Mouse (Mus musculus): ENCODE results near the gene Polrmt. TPM values are rescaled to one million over a fixed set of nuclear protein-coding genes. Genes with fewer than 3 reads are reported as not detected.
A peak's percentile ranks its signal among the peaks of the same experiment; 100 is the strongest.

The Polrmt gene
- total RNA-seq, 2 experiments from 2014 or later: 46.3 to 49.5 TPM

GRCm38 (mm10) chr10:79687513-79687912 is 58.9 kb downstream of the Polrmt start:
- no peak for DNase-seq

GRCm38 (mm10) chr10:79686691-79687090 is 59.7 kb downstream of the Polrmt start:
- DNase-seq: peak; percentile 57 to 82

- no peak for DNase-seq
Measured at GRCm38 (mm10) chr10:79686219-79686618, 60.2 kb downstream of the Polrmt start.

Other genes with a start within 250 kb of the Polrmt start
- 1 to 10 TPM; 4.1 to 4.8 TPM for gene Plpp2, start 212.8 kb downstream of the Polrmt start, total RNA-seq (2021)
- gene Mier2, start 191.4 kb downstream of the Polrmt start, total RNA-seq (2021): 10 to 100 TPM; 14.4 to 19.0 TPM
- not detected for gene Theg, start 159.2 kb downstream of the Polrmt start, total RNA-seq (2021)
- gene C2cd4c, start 132.6 kb downstream of the Polrmt start, total RNA-seq (2021): under 1 TPM in 1 of 2 experiments, not detected in 1; 0.10 TPM
- 1 to 10 TPM; 1.3 to 1.5 TPM for gene Shc2, start 108.7 kb downstream of the Polrmt start, total RNA-seq (2021)
- gene Odf3l2, start 100.8 kb downstream of the Polrmt start, total RNA-seq (2021): not detected
- under 1 TPM in 1 of 2 experiments, not detected in 1; 0.21 TPM for gene Madcam1, start 82.0 kb downstream of the Polrmt start, total RNA-seq (2021)
- gene Tpgs1, start 77.2 kb downstream of the Polrmt start, total RNA-seq (2021): 10 to 100 TPM; 15.5 to 18.0 TPM
- 100 to 1,000 TPM; 213 to 227 TPM for gene Cdc34, start 64.4 kb downstream of the Polrmt start, total RNA-seq (2021)
- gene Gzmm, start 57.6 kb downstream of the Polrmt start, total RNA-seq (2021): 1 to 10 TPM; 7.2 to 7.9 TPM
- gene Bsg, start 42.1 kb downstream of the Polrmt start, total RNA-seq (2021): 1,000 to 10,000 TPM; 1,459 to 1,479 TPM
- 10 to 100 TPM; 14.8 to 15.1 TPM for gene Hcn2, start 29.9 kb downstream of the Polrmt start, total RNA-seq (2021)
- not detected for gene Fgf22, start 8.5 kb upstream of the Polrmt start, total RNA-seq (2021)
- gene Rnf126, start 20.4 kb upstream of the Polrmt start, total RNA-seq (2021): 10 to 100 TPM; 22.0 to 23.1 TPM
- 1 to 10 TPM; 3.5 to 4.5 TPM for gene Fstl3, start 30.7 kb upstream of the Polrmt start, total RNA-seq (2021)
- gene Prss57, start 44.4 kb upstream of the Polrmt start, total RNA-seq (2021): not detected
- gene Palm, start 47.0 kb upstream of the Polrmt start, total RNA-seq (2021): 10 to 100 TPM; 44.3 to 45.7 TPM
- gene Misp, start 74.4 kb upstream of the Polrmt start, total RNA-seq (2021): under 1 TPM; 0.42 to 0.67 TPM
- gene Ptbp1, start 107.8 kb upstream of the Polrmt start, total RNA-seq (2021): 10 to 100 TPM; 35.8 to 39.9 TPM
- gene Prtn3, start 127.9 kb upstream of the Polrmt start, total RNA-seq (2021): not detected
- under 1 TPM; 0.12 to 0.18 TPM for gene Plppr3, start 128.1 kb upstream of the Polrmt start, total RNA-seq (2021)
- gene Elane, start 139.7 kb upstream of the Polrmt start, total RNA-seq (2021): not detected
- 100 to 1,000 TPM in 1 of 2 experiments, 10 to 100 TPM in 1; 49.7 to 435 TPM for gene Cfd, start 144.3 kb upstream of the Polrmt start, total RNA-seq (2021)
- gene Med16, start 162.3 kb upstream of the Polrmt start, total RNA-seq (2021): 10 to 100 TPM; 50.4 to 56.7 TPM
- not detected for gene Gm26602, start 164.3 kb upstream of the Polrmt start, total RNA-seq (2021)
- gene Kiss1r, start 170.4 kb upstream of the Polrmt start, total RNA-seq (2021): under 1 TPM; 0.17 to 0.46 TPM
- 10 to 100 TPM; 75.3 to 78.2 TPM for gene R3hdm4, start 174.6 kb upstream of the Polrmt start, total RNA-seq (2021)
- 1 to 10 TPM; 1.0 to 1.1 TPM for gene Arid3a, start 180.5 kb upstream of the Polrmt start, total RNA-seq (2021)
- 10 to 100 TPM; 33.1 to 33.6 TPM for gene Wdr18, start 213.6 kb upstream of the Polrmt start, total RNA-seq (2021)
- gene Grin3b, start 224.1 kb upstream of the Polrmt start, total RNA-seq (2021): under 1 TPM; 0.57 to 0.67 TPM
- gene Tmem259, start 237.7 kb upstream of the Polrmt start, total RNA-seq (2021): 100 to 1,000 TPM; 120 TPM
- gene Cnn2, start 242.0 kb upstream of the Polrmt start, total RNA-seq (2021): 10 to 100 TPM; 28.3 to 32.6 TPM
- gene Abca7, start 249.9 kb upstream of the Polrmt start, total RNA-seq (2021): 1 to 10 TPM; 6.5 to 7.6 TPM

Data from heart, adult 18-20 months (tissue).